Mouse (Mus musculus) left cerebral cortex, postnatal 4 days (tissue): ENCODE data around the gene Lbx1. TPM values are rescaled to one million over a fixed set of nuclear protein-coding genes. Genes with fewer than 3 reads are reported as not detected.

ENCODE experiments used
- DNase-seq: peaks from one replicate; pipeline ENCODE4 v3.0.0-alpha.2; 2022
- intact Hi-C: fragments of 180-260 bp; cut with DNase I; formaldehyde crosslinking; loops from one replicate; pipeline ENCODE4 v1.15.1; 2025
- total RNA-seq, 2 experiments: library from RNA; stranded (reverse); gene quantifications; 2 replicates each; pipeline ENCODE4 v1.2.3; 2021

Lbx1 gene
- total RNA-seq, 2 experiments from 2014 or later: not detected

GRCm38 (mm10) chr19:45234771-45235231, 811 bp downstream of the Lbx1 start:
- no peak for DNase-seq
- intact Hi-C loops: no loop called here

DNA sequence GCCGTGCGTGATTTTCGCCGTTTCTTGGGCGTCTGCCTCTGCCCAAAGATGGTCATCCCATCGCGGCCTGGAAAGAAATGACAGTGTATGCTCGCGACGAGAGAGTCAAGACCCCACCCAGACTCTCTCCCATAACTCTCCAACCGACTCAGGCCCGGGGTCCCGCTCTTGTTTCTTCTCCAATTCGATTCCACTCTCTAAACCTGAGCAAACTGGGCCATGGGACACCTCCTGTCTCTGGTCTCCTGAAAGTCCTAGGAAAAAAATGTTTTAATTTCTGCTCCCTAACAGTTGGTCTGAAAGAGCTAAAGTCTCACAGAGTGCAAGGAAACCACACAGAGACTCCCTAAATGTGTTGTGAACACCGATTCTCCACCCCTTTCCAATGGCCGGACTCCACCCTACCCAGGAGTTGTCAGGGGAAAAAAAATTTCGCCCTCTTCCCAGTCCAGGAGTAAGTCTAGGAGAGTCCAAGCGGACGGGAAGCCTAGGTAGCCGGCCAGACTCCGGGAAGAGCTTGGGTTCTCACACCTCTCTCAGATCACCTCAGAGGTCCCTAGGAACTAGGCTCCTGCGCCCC, 1.3 kb downstream of the Lbx1 start:
- intact Hi-C loops: no loop called here
- no peak for DNase-seq

DNA sequence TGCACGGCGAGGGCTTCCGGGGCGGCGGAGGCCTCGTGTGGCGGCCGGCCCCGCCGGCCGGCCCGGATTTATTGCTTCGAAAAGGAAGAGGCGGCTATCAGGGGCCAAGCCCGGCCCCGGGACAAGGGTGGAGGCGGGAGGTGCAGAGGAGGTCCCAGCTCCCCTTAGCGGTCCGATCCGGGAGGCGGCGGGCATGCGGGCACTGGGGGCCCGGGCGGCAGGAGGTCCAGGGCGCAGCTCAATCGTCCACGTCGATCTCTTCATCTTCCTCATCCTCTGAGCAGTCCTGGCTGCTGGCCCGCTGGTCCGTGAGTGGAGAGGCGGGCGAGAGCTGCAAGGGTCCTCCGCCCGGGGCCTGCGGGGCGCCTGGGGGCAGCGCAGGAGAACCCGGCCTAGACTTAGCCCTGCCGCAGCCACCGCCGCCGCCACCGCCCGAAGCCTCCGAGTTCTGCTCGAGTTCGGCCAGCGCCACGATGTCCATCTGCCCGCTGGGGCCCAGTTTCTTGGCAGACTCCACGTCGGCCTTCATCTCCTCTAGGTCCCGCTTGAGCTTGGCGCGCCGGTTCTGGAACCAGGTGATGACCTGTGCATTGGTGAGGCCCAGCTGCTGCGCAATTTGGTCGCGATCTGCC, 2.0 kb downstream of the Lbx1 start:
- intact Hi-C loops: no loop called here
- no peak for DNase-seq

DNA sequence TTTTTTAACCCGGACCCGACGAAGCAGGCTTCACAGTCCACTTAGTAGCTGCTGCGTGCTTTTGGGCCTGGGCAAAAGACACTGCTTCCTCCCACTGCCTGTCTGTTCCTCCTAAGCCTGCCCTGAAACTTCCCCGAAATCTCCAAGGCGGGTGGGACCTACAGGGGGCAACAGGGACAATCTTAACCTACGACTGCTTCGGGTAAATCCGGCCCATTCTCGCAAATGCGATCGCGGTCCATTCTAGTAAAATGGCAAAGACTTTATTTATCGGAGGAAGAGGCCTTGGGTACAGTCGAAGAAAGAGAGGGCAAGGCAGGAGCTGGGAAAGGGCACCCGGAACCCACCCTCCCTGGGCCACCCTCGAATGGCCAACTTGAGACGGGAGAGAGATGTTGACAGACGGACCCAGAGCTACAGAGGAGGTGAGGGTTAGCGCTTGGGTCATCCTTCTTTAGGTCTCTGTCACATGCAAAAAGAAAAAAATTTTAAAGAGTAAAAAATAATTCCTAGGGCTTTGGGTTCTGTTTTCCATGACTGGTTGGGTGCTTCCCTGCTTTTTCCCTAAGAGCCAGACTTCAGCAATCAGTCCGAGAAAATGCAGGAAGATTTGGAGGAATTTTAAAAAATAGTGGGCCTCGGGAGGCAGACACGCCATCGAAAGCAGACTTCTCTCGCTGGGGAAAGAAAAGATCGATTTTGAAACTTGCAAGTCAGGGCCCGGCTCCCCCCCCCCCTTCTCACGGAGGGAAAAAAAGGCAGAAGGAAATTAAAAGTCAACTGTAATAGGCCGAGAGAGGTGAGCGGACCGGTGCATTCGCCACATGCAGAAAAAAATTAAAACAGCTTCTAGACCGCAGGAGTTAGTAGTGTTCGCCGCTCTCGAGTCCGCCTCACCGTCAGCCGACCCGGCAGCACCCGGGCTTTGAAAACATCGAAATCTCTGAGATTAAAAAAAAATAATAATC, 2.9 kb downstream of the Lbx1 start:
- DNase-seq: no peak

GRCm38 (mm10) chr19:45232036-45232410, 3.6 kb downstream of the Lbx1 start:
- DNase-seq: no peak
- intact Hi-C loops: no loop called here

More for the DNA sequence above, 2.9 kb downstream of the Lbx1 start:
- intact Hi-C loops: no loop called here

DNA sequence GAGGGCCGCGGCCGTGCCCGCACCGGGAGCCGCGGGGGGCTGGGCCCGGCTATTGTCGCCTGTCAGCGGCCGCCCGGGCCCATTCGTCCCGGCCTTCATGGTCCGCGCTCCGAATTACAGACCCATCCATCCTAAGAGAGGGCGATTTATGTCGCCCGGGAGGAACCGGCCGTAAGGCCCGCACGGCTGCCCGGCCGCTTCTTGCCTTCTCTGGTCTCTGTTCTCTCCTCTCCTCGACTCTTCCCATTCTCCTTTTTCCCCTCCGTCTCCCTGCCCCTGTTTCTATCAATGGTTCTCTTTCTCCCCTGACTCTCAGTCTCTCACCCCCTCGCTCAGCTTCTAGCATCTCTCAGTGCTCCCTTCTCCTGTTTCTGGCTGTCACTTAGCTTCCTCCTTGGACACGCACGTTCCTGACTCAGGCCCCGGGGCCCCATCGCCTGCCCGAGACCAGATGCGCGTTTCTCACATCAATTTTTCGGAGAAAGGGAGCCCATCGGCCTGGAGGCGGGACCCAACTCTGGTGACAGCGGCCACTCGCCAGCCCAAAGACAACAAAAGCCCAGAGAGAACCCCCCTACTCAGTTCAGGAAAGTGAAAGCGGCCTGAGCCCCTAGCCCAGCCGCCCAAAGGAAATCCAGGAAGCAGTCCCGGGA, 4.1 kb downstream of the Lbx1 start:
- DNase-seq: no peak
- intact Hi-C loops: no loop called here

DNA sequence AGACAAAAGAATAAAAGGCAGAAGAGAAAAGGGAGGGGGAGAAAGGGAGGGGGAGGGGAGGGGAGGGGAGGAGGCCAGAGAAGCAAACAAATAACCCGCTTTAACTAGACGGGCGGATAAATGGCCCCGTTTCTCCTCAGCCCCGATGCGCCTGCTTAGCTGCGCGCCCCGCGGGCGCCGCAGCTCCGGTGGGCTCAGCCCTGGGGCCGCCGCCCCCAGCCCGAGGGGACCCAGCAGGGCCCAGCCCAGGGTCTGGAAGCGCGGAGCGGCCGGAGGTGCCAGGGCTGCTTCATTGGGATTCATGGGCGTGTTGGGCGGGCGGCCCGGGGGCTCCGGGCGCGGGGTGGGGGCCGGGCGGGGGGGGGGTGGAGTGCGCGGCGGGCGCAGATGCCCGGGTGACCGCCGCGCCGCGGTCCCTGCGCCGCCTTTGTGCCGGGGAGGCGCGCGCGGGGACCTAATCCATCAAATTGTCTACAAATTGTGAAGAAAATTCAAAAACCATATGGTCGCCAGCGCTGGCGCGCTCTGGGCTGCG, 4.7 kb downstream of the Lbx1 start:
- intact Hi-C loops: no loop called here
- DNase-seq: no peak

GRCm38 (mm10) chr19:45230201-45230611, 5.4 kb downstream of the Lbx1 start:
- intact Hi-C loops: no loop called here
- no peak for DNase-seq

- intact Hi-C loops: no loop called here
- no peak for DNase-seq
Observed at GRCm38 (mm10) chr19:45229378-45230135, 6.1 kb downstream of the Lbx1 start.

DNA sequence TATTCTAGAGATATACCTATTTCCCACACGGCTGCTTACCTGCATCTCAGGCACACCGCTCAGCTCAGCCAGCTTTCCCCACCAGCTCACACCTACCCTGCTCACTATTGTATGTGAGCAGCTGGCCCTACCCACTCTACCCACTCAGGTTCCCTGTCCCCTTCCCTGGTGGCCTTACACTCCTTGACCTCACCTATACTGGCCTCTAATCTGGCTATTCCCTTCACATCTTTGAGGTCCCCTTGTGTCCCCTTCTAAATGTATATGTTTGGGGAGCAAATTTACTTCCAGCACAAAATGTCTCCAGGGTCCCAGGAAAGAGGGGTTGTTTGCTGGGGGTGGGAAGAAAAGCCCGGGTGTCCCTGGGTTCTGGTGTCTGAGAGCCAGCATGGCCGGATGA, 6.8 kb downstream of the Lbx1 start:
- intact Hi-C loops: no loop called here
- no peak for DNase-seq

GRCm38 (mm10) chr19:45228097-45228496, 7.5 kb downstream of the Lbx1 start:
- intact Hi-C loops: no loop called here
- DNase-seq: no peak

GRCm38 (mm10) chr19:45227671-45228070, 7.9 kb downstream of the Lbx1 start:
- no peak for DNase-seq
- intact Hi-C loops: no loop called here

DNA sequence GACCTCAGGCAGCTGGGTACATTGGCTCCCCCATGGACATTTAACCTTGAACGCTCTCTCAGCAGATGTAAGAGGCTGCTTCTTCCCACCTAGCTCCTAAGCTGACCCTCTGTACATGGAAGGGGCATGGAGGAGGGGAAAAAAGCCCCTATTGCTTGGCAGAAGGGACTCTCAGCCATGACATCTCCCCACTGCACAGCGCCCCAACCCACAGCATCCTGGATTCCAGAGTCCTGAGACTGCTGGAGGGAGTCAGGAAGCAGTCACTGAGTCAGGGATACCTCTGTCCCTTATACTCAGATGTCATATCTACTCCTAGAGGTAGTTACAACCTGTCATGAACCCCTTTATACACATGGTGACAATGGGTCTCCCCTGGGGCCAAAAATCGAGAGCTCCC, 8.6 kb downstream of the Lbx1 start:
- DNase-seq: no peak
- intact Hi-C loops: no loop called here

- DNase-seq: no peak
- intact Hi-C loops: no loop called here
Observed at GRCm38 (mm10) chr19:45226246-45226645, 9.4 kb downstream of the Lbx1 start.

- intact Hi-C loops: no loop called here
- DNase-seq: no peak
Observed at GRCm38 (mm10) chr19:45225130-45225529, 10.5 kb downstream of the Lbx1 start.

DNA sequence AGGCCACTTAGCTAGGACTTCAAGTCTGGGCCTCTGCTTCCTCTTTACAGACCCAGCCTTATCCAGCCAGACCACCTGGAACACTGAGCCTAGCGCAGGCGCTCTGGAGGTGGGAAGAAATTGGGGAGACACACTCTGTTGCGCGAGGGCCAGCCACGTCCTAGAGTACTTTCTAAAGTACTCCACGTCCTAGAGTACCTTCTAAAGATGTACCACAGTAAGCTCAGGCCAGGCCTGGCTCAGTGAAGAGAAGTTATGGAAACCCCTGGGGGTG, 11.4 kb downstream of the Lbx1 start:
- intact Hi-C loops: loop anchor here (5.0 kb wide), 2 partner anchors 213 to 523 kb away; partner anchors contain the start of gene Npm3
- DNase-seq: no peak

DNA sequence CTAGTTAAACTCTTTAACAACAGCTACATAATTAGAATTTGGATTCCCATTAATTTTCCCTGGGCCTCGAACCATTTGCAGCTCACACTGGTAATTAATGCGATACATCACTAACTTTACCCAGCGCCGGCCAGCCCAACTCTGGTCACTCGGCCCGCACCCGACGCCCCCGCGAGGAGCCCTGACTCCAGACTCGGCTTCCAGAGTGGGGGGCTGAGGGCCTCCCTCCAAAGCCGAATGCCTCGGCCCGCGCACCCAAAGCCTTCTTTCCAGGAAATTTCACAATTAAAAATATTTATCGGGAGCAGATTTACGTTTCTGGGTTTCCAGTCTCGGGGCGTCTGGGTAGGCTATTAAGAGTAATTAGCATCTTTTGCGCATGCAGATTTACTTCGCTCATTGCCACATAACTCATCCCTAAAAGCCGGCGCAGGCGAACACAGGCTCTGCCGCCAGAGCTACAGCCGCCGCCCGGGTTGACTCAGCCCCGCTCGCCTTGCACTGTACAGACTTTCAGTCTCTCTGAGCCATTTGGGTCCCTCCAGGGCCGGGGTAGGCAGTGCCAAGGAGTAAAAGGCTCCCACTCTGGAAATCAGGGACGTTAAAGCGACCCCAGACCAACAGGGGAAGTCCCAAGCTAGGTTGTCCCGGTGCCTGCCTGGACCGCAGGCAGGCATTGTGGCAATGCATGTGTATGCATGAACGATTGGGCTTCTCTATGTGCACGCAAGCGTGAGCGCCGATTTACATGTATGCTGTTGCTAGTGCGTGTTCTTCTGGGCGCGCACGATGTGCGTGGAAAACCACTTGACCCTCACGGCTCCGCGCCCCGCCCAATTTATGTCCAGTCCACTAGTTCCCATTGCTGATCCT, 12.0 kb downstream of the Lbx1 start:
- no peak for DNase-seq
- intact Hi-C loops: loop anchor here (5.0 kb wide), 2 partner anchors 214 to 524 kb away; partner anchors contain the start of gene Npm3

DNA sequence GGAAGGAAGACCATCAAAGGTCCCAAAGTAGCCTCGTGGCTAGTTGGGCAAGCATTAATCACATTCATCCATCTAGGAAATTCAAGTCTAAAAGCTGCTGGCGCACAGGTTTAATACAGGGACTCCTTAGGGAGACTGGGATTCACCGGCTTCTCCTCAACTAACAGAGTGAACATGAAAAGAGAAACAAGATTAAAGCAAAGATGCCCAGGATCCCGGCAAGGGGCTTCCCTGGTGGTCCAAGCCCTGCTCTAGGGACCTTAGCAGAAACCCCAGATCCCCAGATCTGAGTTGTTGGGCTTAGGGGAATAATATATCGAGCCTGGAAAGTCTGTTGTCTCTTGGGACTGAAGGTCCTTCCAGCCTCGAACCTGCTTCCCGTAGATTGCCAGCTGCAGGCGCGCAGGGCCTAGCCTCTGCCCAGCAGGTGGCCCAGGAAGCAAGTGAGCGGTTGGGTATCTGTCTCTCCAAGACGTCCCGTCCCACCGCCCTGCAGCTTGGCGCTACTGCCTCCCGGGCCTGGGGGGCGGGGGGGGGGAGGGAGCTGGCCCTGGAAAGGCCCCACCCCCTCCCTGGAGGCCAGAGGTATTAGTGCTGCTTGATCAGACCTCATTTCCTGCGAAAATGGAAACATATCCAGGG, 13.3 kb downstream of the Lbx1 start:
- no peak for DNase-seq
- intact Hi-C loops: loop anchor here (5.0 kb wide), 2 partner anchors 215 to 525 kb away; partner anchors contain the start of gene Npm3

DNA sequence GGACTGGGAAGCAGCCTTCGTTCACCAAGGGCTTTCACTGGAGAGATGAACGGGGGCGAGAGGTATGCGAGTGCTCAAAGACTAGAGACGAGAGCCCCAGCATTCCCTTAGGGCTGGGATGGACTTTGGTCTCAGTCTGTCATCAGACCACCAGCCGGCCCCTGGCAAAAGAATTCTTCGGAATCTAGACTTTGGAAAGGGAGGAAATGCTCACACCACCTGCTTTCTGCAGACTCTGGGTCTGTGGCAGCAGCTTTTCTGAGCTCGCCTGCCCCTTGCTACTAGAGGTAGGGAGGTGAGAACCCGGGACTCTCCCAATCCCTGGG, 14.2 kb downstream of the Lbx1 start:
- intact Hi-C loops: loop anchor here (2.0 to 5.0 kb wide), 3 partner anchors 216 to 526 kb away; partner anchors contain the start of gene Npm3
- DNase-seq: no peak
